Mouse (Mus musculus) kidney, postnatal 36 days (tissue): ENCODE data around the gene Ipo13.

Experiments
- DNase-seq, 2 experiments: peaks; one replicate each; pipeline ENCODE4 v3.0.0; 2021 to 2022; ENCODE audit warnings: mixed read lengths in 2 of 2

Gene Ipo13

GRCm38 (mm10) chr4:117913421-117913820 is 1.4 kb downstream of the Ipo13 start:
- DNase-seq, result peak; percentile 77 to 85

- DNase-seq, result no peak
Observed at GRCm38 (mm10) chr4:117912685-117913273, 2.0 kb downstream of the Ipo13 start.

DNA sequence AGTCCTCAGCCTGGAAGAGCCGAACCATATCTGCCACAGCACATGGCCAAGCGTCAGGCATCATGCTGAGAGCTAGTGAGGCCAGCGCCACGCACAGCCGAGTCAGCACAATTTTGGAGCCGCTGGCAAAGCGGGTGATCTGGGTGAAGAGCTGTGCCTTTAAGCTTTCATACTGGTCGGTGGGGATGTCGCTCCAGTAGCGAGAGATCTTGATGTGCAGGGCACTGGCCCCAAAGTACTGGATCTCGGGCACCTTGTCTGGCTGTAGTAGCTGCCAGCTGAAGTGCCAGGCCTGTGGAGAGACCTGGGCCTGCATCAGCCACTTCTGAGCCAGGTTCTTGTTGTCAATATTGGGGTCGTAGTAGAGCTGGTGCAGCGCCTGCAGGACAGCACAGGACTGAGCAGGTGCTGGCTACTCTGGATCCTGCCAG is 2.7 kb downstream of the Ipo13 start:
- no peak for DNase-seq

DNA sequence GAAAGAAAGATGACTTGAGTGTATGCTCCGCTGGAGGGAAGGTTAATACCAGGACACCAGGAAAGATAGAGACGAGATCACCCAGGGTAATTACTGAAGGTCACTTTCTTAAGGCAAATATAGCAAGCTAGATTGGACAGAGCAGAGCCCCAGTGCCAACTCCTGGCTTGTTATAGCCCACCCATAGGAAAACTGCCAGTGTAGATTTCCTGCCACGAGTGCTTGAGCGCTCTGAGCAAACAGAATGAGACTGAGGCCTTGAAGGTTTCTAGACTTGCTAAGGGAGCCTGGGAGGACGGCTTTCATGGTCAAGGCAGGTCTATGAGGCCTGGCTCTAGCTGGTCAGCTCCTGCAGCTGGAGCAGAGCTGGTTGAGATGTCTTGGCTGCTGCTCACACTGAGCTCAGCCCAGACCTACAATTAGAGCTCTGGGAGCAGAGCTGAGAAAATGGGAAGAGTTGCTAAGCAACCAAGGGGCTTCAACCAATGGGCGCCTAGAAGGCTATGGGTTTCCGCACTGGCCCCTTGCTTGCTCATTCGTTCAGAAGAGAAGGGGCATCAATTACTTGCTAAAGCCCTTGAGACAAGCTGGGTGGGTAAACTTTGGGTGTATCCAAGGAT is 5.9 kb downstream of the Ipo13 start:
- no peak for DNase-seq

- peak in 1 of 2 experiments; percentile 24 for DNase-seq
Observed at GRCm38 (mm10) chr4:117906196-117906595, 8.6 kb downstream of the Ipo13 start.

DNA sequence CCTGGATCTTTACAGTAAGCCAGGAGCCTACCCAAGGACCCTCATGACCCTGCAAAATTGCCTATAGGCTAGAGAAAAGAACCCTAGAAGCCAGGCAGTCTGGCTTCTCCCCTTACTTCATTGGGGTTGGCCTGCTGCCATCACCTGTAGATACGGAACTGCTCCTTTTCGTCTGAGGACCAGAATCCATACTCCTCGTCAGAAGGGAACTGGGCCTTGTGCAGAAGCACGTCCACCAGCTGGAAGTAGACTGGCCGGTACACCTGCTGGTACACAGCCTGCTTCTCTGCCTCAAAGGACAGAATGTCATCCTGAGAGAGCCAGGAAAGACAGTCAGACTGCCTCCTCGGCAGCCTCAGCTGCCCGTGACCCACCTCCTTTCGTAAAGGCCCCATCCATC is 10.0 kb downstream of the Ipo13 start:
- no peak for DNase-seq

- no peak for DNase-seq
Observed at GRCm38 (mm10) chr4:117904094-117904493, 10.7 kb downstream of the Ipo13 start.

GRCm38 (mm10) chr4:117898111-117898510 is 16.7 kb downstream of the Ipo13 start:
- DNase-seq, result no peak

- no peak for DNase-seq
Observed at GRCm38 (mm10) chr4:117896031-117896430, 18.8 kb downstream of the Ipo13 start.

DNA sequence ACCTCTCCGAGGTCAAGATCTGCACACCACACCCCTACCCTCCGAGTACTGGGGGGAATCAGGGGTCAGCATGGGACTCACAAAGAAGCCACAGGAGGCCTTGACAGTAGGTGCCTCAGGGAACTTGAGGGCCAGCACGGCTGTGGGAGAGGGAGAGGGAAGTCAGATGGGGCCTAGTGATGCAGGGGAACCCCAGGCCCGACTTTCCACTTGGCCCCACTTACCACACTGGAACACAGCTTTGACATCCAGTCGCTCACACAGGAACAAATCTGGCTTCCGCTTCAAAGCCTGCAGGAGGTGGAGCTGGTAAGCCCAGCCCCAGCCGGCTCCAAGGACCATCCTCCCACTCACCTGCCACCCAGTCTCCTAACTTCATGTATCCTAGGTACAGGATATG is 19.5 kb downstream of the Ipo13 start:
- DNase-seq, result no peak

DNA sequence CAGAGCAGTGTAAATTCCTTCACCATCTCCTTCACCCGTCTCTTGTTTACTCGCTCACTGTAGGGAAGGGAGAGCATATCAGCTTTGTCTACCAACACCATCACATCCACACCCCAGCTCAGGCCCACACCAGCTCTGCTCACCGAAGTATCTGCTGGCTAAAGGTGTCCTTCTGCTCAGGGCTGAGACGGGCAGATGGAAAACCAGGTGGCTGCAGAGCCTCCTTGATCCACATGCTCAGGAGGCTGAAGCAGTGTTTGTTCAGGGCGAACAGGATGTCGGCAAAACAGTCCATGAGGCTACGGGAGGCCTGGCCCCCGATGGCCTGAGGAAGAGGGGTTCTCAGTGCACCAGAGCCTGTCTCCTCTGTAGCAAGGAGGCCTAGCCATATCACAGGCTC is 20.2 kb downstream of the Ipo13 start:
- no peak for DNase-seq

DNA sequence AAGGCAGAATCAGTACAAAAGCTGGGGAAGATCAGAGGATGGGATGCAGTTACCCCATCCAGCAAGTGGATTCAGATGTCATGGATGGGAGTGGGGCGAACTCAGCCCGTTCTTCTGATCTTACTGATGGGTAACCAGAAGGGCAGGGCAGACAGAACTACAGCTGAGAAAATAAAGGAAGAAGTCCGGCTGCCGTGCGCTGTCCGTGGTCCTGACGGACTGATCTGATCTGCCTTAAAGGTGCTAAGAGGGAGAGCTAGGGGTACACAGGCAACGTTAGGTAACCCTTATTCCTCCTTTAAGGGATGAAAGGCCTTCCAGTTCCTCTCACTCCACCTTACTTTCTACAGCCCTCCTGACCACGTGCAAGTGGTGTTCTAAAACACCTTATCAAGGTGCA is 21.4 kb downstream of the Ipo13 start:
- DNase-seq, result peak; percentile 59 to 90

GRCm38 (mm10) chr4:117891738-117892161 is 23.0 kb downstream of the Ipo13 start, which contains the start of gene Dph2:
Dph2 (minus strand) TSS chr4:117892032.
- peak; percentile 89 to 92 for DNase-seq

GRCm38 (mm10) chr4:117890750-117891149 is 24.0 kb downstream of the Ipo13 start:
- DNase-seq, result no peak

GRCm38 (mm10) chr4:117890031-117890430 is 24.8 kb downstream of the Ipo13 start:
- DNase-seq, result no peak

- no peak for DNase-seq
Observed at GRCm38 (mm10) chr4:117889471-117889870, 25.3 kb downstream of the Ipo13 start.

DNA sequence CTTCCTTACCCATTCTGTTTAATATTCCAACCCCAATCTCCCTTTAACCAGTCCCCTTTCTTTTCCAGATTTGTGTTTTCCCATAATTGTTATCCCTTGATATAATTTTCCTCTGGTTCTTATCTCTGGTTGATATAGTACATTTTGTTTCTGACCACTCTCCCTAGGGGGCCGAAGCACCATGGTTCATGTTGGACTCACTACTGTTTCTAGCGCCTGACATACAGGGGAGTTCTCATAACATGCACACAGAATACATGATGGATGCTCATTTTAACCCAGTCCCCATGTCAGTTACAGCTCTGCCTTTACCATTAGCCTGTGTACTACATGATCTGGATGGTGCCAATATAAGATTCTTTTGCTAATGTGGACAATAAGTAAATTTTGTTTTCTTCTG is 26.9 kb downstream of the Ipo13 start:
- DNase-seq, result no peak

DNA sequence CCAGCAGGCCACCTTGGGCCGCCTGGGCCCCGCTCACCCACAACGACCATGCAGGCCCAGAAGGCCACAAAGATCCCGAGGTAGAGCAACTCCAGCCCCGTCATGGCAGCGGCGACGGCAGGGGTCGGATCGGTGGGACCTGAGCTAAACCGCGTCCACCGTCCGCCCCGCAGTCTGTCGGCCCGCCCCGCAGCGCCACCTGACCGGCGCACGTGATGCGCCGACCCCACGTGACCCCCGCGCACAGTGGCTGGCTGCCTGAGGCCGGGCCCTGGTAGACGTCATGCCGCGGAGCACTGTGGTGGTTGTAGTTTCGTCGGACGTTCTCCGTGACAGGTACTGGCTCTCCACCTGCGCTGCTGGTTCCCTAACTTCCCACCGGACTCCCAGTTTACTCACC is 27.7 kb downstream of the Ipo13 start, which contains the start of gene Atp6v0b:
Atp6v0b (minus strand) TSS at position 201 of the 400 bp plus-strand sequence.
- peak; percentile 97 to 99 for DNase-seq

DNA sequence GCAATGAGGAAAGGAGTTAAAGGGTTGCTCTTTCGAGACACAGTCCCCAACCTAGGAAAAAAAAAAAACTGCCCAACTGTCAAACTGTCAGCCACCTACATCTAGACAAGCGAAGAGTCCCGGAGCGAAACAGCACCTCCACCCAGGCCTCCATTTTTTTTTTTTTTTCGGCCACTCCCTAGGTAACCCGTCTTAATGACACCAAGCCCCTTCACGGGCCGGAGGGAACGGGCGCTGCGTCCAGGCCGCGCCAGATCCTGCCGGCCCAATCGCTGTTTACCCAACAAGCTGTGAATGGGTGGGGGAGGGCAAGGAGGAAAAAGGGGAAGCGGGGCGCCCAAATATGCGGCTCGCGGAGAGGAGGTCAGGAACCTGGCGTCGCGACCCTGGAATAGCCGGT is 28.2 kb downstream of the Ipo13 start:
- DNase-seq, result peak; percentile 36 to 54

GRCm38 (mm10) chr4:117885994-117886393 is 28.8 kb downstream of the Ipo13 start:
- DNase-seq, result no peak

GRCm38 (mm10) chr4:117885093-117885492 is 29.7 kb downstream of the Ipo13 start:
- DNase-seq, result no peak

- DNase-seq, result no peak
Observed at GRCm38 (mm10) chr4:117884146-117884545, 30.7 kb downstream of the Ipo13 start.

DNA sequence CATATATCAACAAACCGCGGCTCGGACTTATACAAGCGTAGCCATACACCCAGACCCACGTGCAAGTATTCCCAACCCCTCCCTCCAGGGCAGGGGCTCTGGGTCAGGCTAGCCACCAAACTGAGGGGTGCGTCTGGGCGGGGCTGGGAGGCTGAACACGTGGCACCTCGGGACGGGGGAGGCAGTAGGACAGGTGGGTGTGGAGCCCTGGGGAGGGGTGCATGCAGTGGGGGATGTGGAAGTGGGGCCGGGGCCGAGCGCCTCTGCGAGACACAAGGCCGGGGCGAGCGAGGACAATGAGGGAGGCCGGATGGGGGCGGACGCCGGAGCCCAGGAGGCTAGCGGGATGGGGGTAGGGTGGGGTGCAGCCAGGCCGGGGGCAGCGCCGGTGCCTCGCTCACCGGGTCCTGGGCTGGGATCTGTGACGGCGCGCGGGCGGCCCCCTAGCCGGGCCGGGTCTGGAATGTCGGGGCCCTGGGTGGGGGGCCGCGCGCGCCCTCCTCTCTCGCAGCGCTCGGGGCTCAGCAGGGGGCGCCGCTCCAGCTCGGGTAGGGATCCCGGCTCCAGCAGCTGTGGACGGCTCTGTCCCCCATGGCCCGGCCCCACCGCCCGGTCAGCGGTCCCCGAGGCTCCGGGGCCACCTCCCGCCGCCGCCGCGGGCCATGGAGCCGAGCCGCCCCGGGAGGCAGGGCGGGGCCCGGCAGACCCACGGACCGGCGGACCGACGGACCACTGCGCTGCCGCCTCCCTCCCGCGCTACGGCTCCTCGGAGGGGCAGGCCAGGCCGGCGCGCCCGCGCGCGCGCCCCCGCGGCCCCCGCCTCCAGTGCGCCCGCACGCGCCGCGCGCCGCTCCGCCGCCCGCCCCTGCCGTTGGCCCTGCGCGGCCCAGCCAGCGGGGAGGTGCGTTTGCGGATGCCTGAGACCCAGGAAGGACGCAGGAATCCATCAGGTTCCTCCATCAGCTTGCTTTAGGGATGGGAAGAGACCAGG is 31.8 kb downstream of the Ipo13 start, which contains the start of gene B4galt2:
B4galt2 (minus strand) TSS at position 787 of the 991 bp plus-strand sequence.
- peak; percentile 22 to 58 for DNase-seq
